Mouse (Mus musculus) embryonic fibroblast, embryonic 13.5 days (primary cell): ENCODE measurements at regions not wholly inside any gene's neighbourhood (a gene's known extent, or its start where the extent isn't known, plus 50 kb on each side); places are given as distances from the start of the nearest gene placed in this dataset.

Source experiments
- H3K27ac ChIP-seq: 2 replicates; pipeline ENCODE4 v1.5.1; 2012; ENCODE audit warnings: low read length, control low read depth, inconsistent platforms; ENCODE audit not compliant: insufficient read depth
- H3K4me1 ChIP-seq: 2 replicates; pipeline ENCODE4 v1.6.1; 2011; ENCODE audit warnings: low read length; ENCODE audit not compliant: control insufficient read depth, insufficient read depth
- H3K4me3 ChIP-seq: 2 replicates; pipeline ENCODE4 v1.5.1; 2011; ENCODE audit warnings: mild to moderate bottlenecking, control low read depth, low read length; ENCODE audit not compliant: insufficient read depth
- CTCF ChIP-seq: IDR thresholded peaks from 2 replicates; pipeline ENCODE4 v1.5.1; 2011; ENCODE audit warnings: mild to moderate bottlenecking, control low read depth, low read length, moderate library complexity, borderline replicate concordance; ENCODE audit not compliant: insufficient read depth
- POLR2A ChIP-seq: IDR thresholded peaks from 2 replicates; pipeline ENCODE4 v1.6.1; 2011; ENCODE audit warnings: low read depth, mild to moderate bottlenecking, control low read depth, low read length, moderate library complexity

GRCm38 (mm10) chr12:54272696-54273095 is 69.0 kb upstream of the Egln3 start:
- H3K4me3 ChIP-seq = no peak overlapping the region
- TF ChIP-seq POLR2A (no peak), CTCF (no peak)
- H3K4me1 ChIP-seq = no peaks in the 10 kb centered on the region
- H3K27ac ChIP-seq = no peak overlapping the region

GRCm38 (mm10) chr12:54272226-54272625 is 68.6 kb upstream of the Egln3 start:
- Histone ChIP-seq H3K4me1 (no peaks in the 10 kb centered on the region), H3K27ac (no peak overlapping the region), H3K4me3 (no peak overlapping the region)
- no peak for TF ChIP-seq CTCF
- TF ChIP-seq POLR2A = no peak

DNA sequence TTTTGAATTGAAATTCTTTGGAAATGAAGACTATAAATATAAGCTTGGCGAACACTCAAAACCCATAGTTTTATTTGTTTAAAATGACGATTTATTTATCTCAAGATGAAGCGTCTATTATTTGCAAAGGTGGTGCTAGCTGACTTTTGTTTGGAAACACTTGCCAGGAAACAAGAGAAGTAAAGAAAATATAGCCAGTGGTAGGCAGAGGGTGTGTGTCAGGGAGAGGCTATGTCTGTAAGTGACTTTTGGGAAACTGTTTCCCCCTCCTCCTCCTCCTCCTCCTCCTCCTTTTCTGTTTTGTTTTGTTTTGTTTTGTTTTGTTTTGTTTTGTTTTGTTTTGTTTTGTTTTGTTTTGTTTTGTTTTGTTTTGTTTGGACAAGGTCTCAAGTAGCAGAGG is 62.2 kb upstream of the Egln3 start:
- Histone ChIP-seq H3K27ac (no peak overlapping the region), H3K4me3 (no peak overlapping the region), H3K4me1 (no peaks in the 10 kb centered on the region; the same call in 1 of the 2 replicates)
- TF ChIP-seq CTCF (no peak), POLR2A (no peak)

- TF ChIP-seq POLR2A (no peak), CTCF (no peak)
- Histone ChIP-seq H3K4me1 (no peaks in the 10 kb centered on the region; the same call in 1 of the 2 replicates), H3K4me3 (no peak overlapping the region), H3K27ac (no peak overlapping the region)
Observed at GRCm38 (mm10) chr12:54264893-54265835, 61.5 kb upstream of the Egln3 start.

DNA sequence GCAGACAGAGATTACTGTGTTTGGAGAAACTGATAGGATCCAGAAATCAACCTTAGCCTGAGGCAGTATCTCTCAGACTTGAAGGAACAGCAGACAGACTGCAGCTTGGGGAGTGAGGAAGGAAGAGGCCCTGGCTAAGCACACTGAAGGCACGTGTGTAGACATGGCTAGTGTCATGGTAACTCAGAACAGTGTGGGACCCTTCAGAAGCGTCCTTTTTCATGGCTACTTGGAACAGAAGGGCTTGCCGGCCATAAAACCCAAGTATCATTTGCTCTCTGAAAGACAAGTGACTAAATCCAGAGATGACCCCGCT is 60.7 kb upstream of the Egln3 start:
- Histone ChIP-seq H3K27ac (no peak overlapping the region), H3K4me3 (no peak overlapping the region)
- no peak for TF ChIP-seq POLR2A
- TF ChIP-seq CTCF = no peak

DNA sequence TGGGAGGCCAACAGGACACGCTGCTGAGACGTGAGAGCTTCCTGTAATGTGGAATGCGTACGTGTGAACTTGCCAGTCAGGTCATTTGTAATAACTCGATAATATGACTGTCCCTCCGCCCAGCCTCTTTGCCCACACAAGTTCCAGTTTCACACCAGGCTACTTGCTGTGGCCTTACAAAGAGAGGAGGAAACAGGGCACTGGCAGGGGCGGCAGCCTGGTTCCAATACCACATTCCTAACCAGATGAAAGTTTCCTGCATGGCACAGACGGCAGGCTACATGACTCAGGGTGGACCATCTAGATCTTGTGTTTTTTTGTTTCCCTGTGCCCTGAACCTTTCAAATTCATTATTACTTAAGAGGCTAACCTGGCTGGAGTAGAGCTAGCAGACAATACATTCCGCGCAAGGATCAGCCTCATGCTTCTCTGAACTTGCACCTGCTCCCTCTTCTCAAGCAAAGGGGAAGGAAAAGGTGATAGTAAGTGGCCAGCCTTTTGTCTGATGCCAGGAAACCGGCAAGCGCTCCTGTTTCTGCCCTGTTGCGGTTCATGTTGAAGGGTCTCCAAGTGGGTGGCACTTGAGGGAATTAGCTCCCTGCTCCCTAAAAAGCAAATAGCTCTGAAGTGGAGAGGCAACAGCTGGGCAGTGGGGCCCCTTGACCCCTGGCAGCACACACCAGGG is 60.2 kb upstream of the Egln3 start:
- Histone ChIP-seq H3K4me1 (no peaks in the 10 kb centered on the region; the same call in 1 of the 2 replicates), H3K27ac (no peak overlapping the region), H3K4me3 (no peak overlapping the region)
- TF ChIP-seq POLR2A = no peak
- TF ChIP-seq CTCF = no peak

More for the DNA sequence above, 60.7 kb upstream of the Egln3 start:
- no peaks in the 10 kb centered on the region; the same call in 1 of the 2 replicates for H3K4me1 ChIP-seq

DNA sequence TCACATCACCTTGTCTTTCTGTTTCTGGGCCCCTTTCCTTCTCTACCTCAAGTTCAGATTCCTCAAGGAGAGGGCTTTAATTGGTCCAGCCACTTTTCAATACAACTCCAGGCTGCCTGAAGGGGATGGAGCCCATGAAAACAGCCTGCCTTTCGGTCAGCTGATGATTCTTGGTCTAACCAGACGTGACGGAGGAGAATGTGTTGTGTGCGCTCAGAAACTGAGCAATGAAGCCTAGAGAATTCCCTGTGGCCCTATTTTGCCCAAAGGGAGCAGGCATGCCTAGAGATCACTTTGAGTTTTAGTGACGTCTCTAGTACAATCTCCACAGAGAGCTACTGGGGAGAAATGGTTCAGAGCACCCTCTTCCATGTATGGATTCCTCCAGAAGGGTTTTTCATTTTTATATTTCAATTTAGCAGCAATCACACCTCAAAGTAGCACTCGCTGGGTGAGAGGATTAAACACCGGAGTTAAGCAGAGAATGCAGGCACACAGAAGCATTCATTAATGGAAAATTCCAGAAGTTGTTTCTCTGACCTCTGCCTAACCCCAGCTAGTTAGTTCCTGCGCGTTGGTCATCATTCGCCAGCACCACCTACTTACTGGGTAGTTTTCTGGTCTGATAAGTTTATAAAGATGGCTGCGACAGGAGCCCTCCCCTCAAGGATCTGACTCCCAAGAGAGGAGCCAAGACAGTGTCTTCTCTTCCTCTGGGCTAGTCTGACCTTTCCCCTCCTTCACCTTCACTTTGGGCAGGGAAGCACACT is 58.8 kb upstream of the Egln3 start:
- TF ChIP-seq CTCF (no peak), POLR2A (no peak)

GRCm38 (mm10) chr12:54261426-54261825 is 57.8 kb upstream of the Egln3 start:
- no peak overlapping the region for H3K27ac ChIP-seq
- H3K4me3 ChIP-seq = no peak overlapping the region
- no peak for TF ChIP-seq POLR2A
- TF ChIP-seq CTCF = no peak
- no peaks in the 10 kb centered on the region; the same call in 1 of the 2 replicates for H3K4me1 ChIP-seq

More for the DNA sequence above, 58.8 kb upstream of the Egln3 start:
- H3K27ac ChIP-seq = no peak overlapping the region
- H3K4me3 ChIP-seq = no peak overlapping the region
- H3K4me1 ChIP-seq = no peaks in the 10 kb centered on the region; the same call in 1 of the 2 replicates

- no peaks in the 10 kb centered on the region; the same call in 1 of the 2 replicates for H3K4me1 ChIP-seq
- TF ChIP-seq CTCF = no peak
- TF ChIP-seq POLR2A = no peak
- no peak overlapping the region for H3K4me3 ChIP-seq
- no peak overlapping the region for H3K27ac ChIP-seq
Observed at GRCm38 (mm10) chr12:54260502-54260901, 56.8 kb upstream of the Egln3 start.
